Mouse (Mus musculus): ENCODE measurements around the gene Ina.

DNA sequence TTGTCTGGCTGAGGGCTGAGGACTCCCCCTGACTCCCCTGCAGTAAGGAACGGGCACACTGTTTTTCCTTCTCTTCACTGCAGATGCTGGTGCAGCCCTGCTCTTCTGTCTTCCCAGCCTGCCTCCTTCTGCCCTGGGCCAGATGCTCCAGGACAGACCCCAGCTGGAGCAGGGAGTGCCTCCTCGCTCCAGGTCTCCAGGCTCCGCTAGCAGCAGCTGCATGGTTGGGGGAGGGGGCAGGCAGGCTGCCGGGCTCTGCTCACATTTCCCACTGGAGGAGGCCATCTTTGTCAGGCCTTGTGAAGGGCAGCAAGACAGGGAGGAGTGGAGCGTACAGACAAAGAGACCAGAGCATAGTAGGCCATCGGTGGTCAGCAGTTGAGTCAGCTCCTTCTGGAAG lies 4.8 kb downstream of the Ina start:
- no peak for TF ChIP-seq POLR2A (IDR thresholded peaks at IDR 0.05; ENCODE audit: extremely low read depth, insufficient read depth, low read length)
- no peak for TF ChIP-seq CTCF (IDR thresholded peaks at IDR 0.05; ENCODE audit: extremely low read depth, insufficient read depth, low read length)
